Mouse (Mus musculus) fat pad, adult 2 months (tissue): ENCODE data around the gene Pxn.

Experiments used
- DNase-seq: peaks from one replicate; pipeline ENCODE4 v3.0.0-alpha.2; 2011; ENCODE audit warnings: low read depth, low spot score; ENCODE audit errors: extremely low read depth

The Pxn gene

DNA sequence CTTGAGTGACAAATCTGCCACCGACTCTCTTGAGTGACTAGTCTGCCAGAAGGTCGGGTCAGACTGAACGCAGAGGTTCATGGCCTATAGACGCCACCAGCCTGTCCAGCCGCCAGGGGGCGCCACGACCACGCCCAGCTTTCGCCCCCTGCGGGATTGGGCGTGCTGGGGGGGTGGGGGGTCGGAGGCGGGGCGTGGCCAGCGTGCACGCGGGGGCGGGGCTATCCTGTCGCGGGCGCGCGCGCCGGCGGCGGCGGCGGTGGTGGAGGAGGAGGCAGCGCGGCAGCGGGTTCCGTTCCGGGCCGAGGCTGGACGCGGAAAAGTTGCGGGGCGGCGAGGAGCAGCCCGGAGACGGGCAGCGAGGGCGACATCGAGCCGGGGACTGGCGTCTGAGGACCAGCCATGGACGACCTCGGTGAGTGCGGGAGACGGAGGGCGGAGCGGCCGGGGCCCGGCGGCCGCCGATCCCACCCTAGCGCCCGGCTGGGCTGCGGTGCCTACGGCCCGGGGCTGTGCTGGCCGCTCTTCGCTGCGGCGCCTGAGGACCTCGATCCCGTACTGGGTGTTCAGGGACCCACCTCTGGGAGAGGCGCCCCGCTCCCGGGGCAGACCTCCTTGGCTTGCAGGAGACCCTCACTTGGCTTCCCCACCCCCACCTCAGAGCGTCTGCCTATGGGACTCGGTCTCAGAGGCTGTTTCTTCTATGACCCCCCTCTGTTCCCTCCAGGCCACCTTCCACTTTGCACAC lies at the start of gene Pxn:
Gene Pxn, plus strand, starts transcription at position 223 of the 748 bp plus-strand sequence.
- no peak for DNase-seq

DNA sequence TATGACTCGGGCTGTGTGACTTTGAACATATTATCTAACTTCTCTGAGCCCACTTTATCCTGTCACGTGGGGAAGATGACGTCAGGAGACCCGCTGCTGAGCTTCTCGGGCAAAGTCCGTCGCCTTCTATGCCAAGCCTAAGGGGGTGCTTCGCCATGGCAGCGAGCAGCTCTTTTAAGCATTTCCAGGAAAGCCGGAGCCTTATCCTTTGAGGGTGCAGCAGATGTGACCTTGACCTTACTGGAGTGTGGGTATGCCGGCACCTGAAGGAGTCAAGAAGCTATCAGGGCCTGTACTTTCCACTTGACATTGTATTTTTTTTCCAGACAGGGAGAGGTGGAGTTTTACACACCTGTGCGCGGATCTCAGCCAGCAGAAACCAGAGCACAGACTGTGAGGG lies 47.6 kb upstream of the Pxn start:
- DNase-seq = no peak

DNA sequence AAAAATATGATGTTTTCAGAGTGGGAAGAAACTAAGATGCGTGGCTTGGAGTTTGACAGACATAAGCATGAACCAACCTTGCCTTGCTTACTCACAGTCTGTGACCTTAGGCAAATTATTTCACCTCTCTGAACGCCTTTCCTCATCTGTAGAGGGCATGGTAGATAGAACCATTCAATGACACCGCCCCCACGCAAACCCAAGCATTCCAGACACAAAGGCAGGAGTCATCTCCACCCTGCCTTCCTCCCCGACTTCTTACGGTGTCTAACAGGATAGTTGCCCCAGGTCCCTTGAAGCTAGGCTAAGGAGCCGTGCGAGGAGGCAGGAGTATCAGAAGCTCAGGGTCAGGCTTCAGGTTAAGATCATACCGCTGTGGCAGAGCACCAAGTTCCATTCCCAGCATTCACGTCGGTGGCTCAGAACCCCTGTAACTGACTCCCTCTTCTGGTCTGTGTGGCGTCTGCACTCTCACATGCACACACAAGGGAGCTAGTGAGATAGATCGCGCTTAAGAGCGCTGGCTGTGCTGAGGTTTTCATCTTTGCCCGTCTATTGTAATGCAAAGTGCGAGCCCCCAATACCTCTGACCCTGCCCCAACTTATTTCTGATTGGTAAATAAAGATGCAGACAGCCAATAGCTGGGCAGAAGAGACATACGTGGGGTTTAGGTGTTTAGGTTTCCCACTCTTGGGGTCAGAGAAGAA lies 41.9 kb upstream of the Pxn start:
- DNase-seq = no peak

DNA sequence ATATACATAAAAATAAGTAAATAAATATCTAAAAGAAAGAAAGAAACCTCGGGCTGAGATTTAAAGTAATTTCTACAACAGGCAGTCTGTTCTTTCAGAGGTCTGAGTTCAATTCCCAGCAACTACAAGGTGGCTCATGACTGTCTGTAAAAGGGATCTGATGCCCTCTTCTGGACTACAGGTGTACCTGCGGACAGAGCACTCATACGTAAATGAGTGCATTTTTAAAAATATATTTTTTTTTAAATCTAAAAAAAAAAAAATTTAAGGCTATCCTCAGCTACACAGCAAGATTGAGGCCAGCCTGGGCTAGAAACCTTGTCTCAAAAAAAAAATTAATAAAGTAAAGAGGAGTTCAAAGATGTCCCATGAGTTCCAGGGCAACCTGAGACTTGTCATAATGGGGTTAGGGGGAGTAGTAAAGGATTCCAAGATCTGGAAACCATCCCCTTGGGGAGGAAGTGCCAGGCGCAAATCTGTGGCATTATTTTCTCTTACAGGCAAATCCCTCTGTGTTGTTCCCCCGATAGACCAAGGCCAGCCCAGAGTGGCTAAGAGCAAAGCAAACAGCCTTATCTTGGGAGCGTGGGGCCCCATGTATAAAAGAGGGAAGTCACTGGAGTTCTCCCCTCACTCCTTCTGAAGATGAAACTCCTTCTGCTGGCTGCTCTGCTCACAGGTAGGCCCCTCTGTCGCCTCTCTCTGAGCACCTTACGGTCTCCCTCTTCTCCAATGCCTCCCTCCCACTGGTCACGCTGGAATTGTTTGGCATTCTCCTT lies 40.6 kb upstream of the Pxn start, which contains the start of gene Pla2g1b:
Gene Pla2g1b, plus strand, starts transcription at position 621 of the 779 bp plus-strand sequence.
- DNase-seq = no peak

DNA sequence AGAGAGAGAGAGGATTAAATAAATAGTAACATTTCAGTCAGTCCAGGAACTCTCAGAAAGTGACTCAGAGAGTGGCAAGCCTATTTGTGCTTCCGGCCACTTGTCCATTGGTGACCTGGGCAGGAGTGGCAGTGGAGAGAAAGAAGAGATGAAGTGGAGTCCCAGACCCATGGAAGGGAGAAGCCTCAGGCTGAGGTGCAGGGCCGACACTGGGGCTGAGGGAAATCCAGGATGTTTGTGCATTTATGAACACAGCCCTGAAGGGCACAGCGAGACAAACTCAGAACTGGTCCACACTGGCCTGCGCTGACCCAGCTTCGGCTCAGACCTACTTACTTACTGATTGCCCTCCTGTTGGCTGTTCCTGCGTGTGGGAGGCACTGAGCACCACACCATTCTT lies 36.7 kb upstream of the Pxn start:
- DNase-seq = no peak

DNA sequence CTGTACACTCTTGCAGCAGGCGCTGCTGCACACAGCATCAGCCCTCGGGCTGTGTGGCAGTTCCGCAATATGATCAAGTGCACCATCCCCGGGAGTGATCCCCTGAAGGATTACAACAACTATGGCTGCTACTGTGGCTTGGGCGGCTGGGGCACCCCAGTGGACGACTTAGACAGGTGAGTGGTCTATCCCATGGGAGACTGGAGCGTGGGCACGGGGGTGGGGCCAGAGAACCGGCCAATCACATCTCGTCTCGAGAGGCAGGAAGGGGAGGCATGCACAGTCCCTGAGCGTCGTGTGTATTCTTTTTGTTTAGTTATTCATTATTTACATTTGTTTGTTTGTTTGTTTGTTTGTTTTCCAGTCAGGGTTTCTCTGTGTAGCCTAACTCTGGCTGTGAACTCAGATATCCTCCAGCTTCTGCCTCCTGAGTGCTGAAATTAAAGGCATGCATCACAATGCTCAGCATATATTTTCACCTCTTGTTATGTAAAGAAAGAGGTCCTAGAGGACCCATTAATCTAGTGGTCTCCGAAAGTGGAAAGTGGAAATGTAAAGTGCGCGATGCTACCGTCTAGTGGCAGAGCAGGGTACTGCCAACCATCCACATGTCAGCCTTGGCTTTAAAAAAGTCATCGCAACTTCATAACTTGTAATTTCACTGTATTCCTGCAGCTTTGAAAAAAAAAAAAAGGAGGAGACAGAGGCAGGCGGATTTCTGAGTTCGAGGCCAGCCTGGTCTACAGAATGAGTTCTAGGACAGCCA lies 35.5 kb upstream of the Pxn start:
- DNase-seq = no peak

DNA sequence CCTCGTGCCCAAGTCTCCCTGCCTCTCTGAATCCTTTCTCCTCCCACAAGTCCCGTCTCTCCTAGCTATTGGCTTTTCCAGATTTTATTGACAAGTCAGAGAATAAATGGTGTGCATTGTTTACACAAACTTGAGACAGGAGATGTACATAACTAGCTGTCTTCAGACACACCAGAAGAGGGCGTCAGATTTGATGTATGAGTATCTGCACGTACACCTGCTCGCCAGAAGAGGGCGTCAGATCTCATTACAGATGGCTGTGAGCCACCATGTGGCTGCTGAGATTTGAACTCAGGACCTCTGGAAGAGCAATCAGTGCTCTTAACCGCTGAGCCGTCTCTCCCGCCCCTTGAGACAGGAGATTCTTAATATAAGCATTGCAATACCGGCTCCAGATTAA lies 33.3 kb upstream of the Pxn start:
- DNase-seq = no peak

DNA sequence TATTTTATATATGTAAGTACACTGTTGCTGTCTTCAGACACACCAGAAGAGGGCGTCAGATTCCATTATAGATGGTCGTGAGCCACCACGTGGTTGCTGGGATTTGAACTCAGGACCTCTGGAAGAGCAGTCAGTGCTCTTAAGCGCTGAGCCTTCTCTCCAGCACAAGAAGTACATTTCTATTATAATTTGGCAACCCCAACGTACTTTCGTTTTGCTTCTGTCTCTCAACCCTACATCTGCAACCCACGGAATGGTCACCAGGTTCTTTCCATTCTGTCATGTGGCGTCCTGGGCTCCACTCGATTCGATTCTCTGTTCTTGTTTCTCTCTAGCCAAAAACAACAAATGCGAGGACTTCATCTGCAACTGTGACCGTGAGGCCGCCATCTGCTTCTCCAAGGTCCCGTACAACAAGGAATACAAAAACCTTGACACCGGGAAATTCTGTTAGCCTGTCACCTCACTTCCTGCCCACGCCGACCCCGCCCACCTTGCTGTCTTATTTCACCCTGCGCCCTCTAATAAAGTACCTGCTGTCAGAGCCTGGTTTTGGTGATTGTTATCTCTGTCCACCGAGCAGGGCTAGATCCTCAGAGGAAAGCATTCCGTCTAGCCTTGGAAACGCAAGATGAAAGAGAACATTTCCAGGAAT lies 32.2 kb upstream of the Pxn start:
- DNase-seq = no peak

DNA sequence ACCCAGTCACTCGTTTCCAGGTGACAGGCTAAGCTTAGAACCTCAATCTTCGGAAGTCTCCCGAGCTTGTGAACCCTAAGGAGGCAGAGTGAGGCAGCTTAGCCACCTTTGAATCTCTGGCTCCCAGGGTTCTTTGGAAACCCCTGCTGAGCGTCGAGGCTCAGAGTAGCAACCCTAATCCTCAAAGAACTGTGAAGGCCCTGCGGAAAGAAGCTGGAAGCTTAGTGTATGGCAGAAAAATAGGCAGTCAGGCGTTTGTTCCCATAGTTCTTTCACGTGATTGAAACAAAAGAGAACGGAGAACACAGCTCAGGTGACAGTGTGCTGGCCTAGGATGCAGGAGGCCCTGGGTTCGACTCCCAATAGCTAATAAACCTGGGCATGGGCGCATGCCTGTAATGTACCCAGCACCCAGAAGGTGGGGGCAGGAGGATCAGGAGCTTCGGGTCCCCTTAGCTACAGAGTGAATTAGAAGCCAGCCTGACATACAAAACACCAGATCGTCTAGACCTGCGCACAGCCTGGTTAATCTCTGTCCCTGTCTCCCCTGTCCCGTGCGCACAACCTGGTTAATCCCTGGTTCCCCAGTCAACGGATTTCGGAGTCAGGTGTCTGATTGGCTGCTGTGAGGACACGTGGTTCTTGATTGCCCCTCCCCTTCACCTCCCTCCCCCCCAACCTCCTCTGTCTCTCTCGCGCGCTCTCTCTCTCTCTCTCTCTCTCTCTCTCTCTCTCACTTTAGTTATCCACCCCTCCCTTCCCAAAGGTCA lies 31.0 kb upstream of the Pxn start:
- no peak for DNase-seq

DNA sequence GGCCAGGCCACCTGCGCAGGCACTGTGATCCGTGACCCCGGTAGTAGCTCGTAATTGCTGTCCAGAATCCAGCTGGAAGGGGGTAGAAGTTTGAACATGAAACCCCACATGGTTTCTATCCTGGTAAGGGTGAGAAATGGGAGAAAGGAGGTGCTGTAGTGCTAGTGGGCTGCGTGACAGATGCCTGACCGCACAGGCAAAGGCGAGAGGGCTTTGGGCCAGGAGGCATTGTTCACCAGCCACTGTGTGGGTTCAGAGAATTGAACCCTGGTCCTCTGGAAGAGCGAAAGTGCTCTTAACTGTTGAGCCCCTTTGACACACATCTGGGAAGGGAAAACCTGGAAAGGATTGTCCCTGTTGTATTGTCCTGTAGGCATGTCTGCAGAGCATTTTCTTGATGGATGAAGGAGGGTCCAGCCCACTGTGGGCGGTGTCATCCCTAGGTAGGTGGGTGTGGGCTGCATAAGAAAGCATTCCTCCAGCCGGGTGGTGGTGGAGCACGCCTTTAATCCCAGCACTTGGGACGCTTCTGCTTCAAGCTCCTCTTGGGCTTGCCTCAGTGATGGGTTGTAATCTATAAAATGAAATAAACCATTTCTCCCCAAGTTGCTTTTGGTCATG lies 30.3 kb upstream of the Pxn start:
- no peak for DNase-seq

DNA sequence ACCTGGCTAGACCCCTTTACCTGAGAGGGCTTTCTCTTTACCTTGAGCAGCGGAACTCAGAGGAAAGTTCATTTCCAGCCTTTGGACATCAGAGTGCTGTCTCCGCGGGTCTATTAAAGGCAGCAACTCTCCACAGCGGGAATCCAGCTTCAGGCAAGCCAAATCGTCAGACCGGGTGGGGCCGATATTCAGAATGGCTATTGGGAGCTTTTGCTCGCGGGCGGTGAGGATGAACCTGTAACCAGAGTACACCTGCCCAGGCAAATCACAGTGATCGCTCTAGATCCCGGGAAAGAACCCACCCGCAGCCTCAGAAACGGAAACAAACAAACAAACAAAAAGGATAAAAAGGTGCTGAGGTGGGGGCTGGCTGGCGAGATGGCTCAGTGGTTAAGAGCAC lies 26.9 kb upstream of the Pxn start:
- DNase-seq = no peak

DNA sequence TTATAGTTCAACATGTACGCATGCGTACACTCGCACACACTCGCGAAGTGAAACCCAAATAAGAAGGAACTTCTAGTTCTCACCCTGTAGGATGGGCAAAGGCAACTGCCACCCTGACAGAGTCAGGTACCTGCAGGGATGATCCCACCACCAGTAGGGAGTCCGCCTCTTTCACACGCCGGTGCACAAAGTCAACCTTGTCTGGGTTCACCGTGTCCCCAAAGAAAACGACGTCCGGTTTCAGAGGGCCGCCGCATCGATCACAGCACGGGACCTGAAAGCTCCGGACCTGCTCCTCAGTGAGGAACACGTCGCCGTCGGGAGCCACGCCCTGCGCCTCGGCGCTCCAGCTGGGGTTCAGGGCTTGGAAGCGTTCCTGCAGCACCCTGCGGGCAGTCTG lies 26.4 kb upstream of the Pxn start:
- no peak for DNase-seq

DNA sequence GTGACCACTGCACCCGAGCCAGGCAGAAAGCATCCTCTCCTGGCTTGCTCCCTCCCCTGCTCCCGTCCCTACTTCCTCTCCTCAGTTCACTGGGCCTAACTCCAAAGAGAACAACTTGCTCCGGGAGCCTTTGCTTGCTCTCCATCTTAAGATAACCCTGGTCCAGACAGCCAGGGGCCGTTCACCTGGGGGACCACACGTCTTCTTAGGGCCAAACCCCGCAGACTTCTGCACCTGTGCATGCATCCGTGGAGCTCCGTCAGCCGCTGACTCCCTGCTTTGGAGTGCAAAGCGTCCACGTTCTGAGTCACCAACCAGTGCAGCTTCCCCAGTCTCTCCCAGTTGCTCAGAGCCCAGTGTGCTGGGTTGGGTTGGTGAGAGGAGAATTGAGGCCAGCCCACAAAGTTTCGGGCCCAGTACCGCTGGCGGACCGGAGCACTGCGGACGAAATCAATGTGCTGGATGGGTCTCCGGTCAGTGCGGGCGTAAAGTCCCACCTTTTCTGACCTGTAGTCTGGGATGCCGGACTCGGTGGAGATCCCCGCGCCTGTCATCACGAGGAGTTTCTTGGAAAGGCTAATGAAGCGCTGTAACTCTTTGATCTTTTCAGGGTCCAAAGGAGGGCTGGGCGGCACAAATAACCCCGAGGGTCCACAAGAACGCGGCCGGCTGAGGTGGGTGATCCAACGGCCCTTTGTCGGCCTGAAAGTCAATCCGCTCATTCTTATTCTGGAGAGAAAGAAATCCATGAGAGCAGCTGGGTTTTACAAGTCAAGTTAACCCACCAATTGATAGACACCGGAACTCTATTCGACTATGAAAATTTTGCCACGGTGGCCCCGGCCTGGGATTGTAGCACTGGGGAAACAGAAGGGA lies 23.8 kb upstream of the Pxn start:
- no peak for DNase-seq

DNA sequence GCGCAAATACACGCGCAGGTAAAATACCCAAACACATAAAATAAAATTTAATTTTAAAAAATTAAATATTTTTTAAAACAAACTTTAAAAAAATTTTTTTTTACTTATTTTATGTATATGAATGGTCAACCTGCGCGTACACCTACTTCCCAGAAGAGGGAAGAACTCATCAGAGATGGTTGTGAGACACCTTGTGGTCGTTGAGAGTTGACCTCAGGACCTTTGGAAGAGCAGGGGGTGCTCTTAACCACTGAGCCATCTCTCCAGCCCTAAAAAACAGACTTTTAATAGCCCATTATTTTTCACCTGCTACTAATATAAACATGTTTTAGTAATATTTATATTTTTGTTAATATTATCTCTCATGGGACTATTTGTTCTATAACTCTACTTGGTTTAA lies 23.1 kb upstream of the Pxn start:
- DNase-seq = no peak

DNA sequence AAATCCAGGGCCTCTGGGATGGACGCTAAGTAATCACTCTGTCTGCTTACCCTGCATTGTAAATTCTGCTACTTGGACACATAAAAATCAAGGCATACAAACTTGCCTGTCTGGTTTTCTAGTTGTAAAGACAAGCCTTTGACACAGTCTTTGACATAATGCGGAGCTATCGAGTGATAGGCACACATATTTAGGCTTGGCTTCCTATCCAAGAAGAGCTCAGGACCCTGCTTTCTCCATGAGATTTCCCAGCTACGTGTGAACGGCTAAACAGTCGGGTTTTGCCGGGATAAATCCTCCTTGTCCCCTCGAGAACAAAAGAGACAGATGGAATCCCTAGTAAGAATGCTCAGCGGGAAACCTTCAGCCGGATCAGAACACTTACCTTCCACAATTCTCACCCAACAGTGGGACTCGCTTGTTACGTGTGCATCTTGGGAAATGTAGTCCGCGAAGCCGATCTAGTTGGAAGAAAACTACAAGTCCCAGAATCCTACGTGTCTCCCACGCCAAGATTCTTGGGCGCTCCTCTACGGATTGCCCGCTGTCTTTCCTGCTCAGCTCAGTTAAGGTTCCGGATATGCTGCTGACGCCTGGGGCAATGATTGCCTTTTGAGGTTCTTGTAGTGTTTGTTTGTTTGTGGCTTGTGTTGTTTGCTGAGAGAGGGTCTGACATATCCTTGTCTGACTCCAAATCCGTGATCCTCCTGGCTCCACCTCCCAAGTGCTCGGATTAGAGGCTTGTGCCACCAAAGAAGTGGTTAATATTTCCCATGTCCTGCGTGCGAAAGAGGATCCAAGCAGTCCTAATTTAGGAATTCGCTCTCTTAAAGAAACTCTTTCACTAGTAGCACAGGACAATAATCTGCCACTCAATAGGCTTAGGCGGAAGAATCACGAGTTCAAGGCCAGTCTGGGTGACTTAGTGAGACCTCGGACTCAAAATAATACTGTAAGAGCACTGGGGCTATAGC lies 22.2 kb upstream of the Pxn start, which contains the start of gene Sirt4:
Gene Sirt4, minus strand, starts transcription at position 779 of the 974 bp plus-strand sequence.
- peak; percentile 93 for DNase-seq

DNA sequence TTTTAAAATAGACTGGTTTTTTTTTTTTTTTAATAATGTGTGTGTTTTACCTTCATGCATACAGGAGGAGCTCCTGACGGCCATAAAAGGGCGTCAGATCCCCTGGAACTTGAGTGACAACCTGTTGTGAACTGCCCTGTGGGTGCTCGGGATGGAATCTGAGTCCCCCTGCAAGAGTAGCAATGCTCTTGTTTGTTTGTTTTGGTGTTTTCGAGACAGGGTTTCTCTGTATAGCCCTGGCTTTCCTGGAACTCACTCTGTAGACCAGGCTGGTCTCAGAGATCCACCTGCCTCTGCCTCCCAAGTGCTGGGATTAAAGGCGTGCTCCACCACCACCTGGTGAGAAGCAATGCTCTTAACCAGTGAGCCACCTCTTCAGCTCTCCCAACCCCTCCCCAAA lies 21.5 kb upstream of the Pxn start:
- DNase-seq = no peak
